Mouse (Mus musculus): Measurements from ENCODE around the gene Polr2a.
A peak's percentile ranks its signal among the peaks of the same experiment; 100 is the strongest.
"Not testable (repeated sequence)": the region's sequence is repeated elsewhere in the genome, so short reads cannot be mapped to it uniquely, and the experiment has no call there.

The Polr2a gene

DNA sequence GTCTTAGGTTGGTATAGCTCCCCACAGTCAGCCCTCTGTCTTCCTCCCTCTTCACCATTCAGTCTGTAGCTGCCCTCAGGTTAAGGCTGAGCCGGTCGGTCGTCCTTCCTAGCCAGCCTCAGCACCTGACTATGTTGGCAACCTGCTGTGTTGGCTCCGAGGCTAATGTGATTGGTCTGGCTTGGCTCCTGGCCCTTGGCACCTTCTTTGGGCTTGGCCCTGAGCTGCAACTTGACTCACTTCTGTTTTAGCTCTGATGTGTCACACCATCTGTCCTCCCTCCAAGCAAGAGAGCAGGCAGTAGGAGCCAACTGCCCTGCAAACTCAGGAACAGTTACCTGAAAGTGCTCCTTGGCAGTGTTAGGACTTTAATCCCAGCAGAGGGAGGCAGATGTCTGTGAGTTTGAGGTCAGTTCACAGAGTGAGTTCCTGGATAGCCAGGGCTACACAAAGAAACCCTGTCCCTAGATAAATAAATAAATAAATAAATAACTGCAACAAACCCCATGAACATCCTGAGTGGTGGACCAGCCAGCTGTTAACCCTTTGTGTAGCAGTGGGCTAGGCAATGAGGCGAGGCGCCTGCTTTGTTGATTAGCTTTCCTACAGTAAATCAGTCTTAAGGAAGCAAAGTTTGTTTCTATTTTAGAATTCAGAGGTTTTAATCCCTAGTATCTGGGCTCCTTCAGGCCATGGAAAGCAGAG lies 51.5 kb downstream of the Polr2a start:
- DNase-seq (ENCODE audit: low spot score in 2 of 2): no peak

DNA sequence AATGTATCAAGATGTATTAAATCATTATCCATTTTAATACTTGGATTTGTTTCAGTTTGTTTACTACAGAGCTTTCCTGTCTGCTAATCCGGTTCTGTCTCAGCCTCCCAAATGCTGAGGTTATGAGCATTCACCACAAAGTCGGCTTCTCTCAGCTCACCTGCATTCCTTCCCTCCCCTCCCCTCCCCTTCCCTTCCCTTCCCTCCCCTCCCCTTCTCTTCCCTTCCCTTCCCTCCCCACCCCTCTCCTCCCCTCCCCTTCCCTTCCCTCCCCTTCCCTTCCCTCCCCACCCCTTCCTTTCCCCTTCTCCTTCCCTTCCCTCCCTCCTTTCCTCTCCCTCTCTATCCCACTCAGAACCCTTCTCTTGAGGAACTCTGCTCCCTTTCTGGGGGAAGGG lies 53.8 kb downstream of the Polr2a start:
- DNase-seq (ENCODE audit: low spot score in 2 of 2): no peak

DNA sequence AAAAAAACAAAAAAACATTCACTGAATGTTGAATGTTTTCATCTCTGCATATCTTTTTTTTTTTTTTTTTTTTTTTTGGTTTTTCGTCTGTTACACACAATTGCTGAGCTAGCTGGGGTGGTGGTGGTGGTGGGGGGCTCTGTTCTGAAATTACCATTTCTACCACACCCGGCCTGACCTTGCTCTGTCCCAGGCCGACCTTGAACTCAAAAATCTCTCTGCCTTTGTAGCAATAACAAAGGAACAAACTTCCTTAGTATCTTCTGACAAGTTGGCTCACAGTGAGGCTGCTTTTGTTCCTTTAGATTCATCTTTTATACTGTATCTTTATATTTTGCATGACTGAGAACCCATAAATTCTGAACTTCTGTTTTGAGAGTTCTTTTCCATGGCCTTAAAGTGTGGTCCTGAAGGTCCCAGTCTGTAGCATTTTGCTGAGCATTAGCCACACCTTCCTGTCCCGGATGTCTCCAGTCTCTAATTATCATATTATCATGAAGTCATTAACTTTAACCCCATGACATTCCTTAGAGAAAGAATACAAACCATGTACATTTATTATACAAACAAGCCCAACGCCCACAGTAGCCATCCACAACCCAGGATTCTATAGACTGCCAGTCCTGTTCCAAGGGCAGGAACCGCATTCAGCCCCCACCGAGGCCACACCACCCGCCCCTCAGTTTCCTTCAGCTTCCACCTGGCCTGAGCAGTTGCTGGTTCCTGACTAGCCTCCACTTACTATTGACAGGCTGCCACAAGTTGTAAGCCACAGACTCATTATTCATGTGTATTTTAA lies 54.4 kb downstream of the Polr2a start:
- DNase-seq (ENCODE audit: low spot score in 2 of 2): no peak

DNA sequence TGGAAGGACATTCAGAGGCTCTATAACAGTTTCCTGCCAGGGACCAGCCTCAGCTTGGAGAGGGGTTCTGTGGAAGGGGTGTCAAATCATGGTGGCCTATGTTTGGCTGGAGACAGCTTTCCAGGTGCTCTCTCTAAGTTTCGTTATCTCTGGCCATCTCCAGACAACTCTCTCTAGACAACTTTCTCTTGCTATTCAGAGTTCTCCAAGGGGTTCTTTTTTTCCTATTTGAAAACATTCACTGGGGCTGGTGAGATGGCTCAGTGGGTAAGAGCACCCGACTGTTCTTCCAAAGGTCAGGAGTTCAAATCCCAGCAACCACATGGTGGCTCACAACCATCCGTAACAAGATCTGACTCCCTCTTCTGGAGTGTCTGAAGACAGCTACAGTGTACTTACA lies 55.1 kb downstream of the Polr2a start:
- not testable (repeated sequence) for DNase-seq (ENCODE audit: low spot score in 2 of 2)

DNA sequence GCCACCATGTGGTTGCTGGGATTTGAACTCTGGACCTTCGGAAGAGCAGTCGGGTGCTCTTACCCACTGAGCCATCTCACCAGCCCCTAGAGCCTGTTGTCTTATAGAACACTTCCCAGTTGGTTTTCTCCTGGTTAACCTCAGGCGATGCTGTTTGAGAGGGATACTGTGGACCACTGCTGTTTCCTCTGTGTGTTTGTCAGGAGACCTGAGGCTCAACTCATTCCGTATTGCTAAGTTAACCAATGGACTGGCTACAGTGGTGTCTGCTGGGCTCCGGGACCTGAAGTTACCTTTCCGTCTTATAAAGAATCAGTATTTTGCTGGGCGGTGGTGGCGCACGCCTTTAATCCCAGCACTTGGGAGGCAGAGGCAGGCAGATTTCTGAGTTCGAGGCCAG lies 55.6 kb downstream of the Polr2a start:
- DNase-seq (ENCODE audit: low spot score in 2 of 2): not testable (repeated sequence)

DNA sequence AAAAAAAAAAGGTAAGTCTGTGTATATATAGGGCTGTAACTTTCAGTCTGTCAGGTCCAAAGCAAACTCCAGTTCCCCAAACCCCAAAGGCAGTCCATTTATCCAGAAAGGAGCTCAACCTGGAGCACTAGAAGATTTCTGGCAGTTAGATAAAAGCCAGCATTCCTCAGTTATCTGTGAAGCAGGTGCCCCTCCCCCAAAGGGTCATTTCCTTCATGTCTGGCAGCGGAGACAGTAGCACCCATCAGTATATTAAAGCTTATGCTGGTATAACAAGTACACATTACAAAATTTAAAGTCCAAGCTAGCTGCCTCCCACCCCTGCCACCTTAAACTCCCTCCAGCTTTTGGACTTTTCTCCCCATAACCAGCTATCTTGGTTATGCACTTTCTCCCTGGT lies 58.8 kb downstream of the Polr2a start:
- no peak for DNase-seq (ENCODE audit: low spot score in 2 of 2)

DNA sequence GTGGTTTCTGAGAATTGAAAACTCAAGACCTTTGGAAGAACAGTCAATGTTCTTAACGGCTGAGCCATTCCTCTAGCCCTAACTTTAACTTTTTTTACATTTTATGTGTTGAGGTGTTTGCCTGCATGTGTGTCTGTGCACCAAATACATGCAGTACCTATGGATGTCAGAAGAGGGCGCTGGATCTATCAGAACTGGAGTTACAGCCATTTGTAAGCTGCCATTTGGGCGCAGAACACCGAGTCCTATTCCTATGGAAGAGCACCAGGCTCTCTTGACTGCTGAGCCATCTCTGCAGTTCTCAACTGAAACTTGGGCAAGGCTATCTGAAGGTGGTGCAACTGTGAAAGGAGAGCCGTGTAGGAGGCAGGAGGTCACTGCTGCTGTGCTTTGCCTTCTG lies 59.9 kb downstream of the Polr2a start:
- DNase-seq (ENCODE audit: low spot score in 2 of 2): no peak

DNA sequence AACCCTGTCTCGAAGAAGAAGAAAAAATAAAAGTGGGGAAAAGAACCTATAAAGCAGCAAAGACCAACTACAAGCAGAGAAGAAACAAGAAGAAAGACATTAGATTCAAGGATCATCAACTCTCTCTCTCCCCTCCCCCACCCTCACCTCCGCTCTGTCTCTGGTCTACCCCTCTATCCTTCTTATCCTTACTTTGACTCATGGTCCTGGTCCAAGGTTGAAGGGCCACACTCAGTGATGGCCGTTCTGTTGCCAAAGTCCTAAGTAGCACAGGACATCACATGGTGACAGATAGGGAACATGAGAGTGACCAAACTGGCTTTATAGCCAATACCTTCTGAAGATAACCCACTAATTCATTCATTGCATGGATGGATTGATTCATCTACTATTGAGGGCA lies 61.0 kb downstream of the Polr2a start:
- DNase-seq (ENCODE audit: low spot score in 2 of 2): no peak

DNA sequence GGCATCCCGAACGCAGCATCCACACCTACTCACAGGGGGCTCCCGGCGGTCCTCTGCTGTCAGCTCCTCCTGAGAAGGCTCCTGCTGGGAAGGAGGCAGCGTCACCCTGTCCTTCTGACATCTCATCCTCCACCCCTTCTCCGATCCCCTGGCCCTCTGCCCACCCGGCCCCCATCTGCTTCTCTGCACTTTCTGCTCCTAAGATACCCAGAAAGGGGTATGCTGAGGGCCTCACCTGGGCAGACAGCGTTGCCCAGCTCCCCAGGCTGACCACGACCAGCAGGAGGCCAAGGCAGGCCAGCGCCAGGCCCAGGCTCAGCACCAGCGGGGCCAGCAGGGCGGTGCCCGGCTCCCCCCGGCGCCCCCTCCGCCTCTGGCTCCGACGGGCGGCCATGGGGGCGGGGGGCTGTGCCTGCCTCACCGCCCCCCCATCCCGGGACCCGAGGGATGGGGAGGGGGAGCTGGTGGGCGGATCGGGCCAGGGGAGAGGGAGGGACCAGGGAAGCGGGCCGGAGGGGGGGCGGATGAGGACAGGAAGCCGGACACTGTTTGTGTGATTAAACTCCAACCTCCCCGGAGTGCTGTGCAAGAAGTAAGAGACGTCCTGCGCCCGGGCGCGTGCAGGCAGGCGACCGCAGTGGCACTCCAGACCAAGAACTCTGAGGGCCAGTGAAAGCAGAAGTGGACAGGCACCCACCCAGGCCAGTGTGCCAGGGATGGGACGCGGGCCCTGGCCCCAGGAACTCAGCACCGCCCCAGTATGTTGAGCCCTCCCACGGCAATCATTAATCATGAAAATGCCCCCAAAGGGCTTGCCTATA lies 62.9 kb downstream of the Polr2a start, which contains the start of the genes Tnfsf12 and Tnfsfm13:
Tnfsf12 (minus strand) TSS at position 489 of the 821 bp plus-strand sequence.
Tnfsfm13 (minus strand) TSS at position 738 of the 821 bp plus-strand sequence.
- DNase-seq (ENCODE audit: low spot score in 2 of 2): peak in 1 of 2 experiments; percentile 53

DNA sequence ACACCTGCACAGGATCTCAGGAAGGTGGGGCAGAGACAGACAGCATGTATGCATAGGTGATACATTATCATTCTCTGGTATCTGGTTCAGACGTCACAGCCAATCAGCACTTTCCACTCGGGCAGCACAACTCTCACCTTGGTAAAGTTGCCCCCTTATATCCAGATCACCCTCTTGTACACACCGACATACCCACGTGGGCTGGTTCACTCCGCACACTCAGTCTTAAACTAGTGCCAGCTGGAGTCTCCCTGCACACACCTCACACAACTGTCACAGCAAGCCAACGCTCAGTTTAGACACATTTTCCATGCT lies 63.4 kb downstream of the Polr2a start:
- no peak for DNase-seq (ENCODE audit: low spot score in 2 of 2)

DNA sequence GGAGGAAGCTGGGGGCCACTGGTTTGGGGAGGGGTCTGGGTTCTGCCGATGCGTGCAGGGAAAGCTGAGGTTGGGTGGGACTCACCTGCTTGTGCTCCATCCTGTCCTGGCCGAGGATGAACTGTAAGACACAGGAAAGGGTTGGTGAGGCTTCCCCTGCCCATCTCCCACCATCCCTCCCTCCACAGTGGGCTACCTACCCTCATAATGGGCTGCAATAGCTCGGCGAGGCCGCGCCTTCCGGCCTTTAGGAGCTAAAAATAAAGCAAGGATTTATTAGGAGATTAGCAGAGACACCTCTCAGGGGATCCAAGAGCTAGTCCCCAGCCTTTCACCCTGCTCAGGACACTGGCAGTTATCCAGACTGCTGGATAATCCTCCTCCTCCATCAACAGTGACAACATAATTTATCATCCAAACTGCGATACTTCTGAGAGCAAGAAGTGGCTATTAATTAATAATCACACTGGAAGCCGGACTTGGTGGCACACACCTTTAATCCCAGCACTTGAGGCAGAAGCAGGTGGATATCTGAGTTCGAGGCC lies 64.9 kb downstream of the Polr2a start:
- no peak for DNase-seq (ENCODE audit: low spot score in 2 of 2)

DNA sequence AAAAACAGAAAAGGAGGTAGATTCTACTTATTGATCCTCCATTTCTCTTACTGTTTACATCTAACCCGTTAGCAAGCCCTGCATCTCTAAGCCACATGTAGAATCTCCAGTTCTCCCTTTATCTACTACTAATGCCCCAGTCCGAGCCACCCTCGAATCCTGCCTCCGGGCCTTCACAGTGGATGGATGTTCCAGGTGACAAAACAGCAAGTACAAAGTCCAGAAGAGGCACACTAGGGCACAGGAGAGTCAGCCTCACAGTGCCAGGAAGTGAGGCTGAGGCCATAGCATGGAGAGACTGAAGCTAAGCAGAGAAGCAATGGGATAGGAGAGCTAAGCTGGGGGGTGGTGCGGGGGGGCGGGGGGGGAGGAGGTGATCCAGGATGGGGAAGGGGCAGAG lies 65.6 kb downstream of the Polr2a start:
- DNase-seq (ENCODE audit: low spot score in 2 of 2): no peak

DNA sequence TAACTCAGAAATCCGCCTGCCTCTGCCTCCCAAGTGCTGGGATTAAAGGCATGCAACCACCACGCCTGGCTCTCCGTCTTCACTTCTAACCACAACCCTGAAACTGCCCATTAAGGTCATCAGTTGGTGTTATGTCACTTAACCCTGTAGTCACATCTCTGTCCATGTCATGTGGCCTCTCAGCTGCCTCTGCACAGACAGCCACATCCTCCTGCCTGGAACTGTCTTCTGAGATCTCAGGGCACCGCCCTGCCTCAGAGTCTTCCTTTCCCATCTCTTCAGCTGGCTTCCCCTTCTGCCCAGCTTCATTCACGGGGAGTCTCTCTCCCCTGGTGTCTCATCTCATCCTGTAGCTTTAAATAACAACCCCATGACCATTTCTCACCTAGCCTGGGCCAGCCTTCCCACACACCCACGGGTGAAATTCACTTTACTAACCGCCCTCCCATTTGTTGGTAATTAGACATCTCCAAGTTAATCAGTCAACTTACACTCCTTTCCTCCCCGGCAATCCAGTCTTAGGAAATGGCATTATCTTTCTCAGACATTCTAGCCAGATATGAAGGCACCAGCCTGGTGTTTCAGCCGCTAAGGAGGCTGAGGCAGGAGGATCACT lies 66.1 kb downstream of the Polr2a start:
- no peak for DNase-seq (ENCODE audit: low spot score in 2 of 2)

DNA sequence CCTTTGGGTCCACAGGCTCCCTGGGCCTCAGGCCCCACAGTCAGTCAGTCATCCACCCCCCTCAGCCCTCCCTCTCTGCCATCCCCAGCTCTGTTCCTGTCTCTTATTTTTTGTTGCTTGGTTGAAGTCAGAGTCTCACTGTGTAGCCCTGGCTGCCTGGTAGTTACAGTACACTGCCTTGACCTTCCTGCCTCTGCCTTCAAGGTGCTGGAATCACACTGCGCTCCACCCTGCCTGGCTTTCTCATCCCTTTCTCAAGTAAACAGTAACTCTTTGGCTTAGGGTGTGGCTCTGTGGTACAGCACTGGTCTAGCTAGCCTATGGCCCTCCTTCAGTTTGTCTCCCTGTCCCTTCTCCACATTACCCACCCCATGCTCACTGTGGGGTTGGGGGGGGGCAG lies 68.5 kb downstream of the Polr2a start:
- DNase-seq (ENCODE audit: low spot score in 2 of 2): no peak

DNA sequence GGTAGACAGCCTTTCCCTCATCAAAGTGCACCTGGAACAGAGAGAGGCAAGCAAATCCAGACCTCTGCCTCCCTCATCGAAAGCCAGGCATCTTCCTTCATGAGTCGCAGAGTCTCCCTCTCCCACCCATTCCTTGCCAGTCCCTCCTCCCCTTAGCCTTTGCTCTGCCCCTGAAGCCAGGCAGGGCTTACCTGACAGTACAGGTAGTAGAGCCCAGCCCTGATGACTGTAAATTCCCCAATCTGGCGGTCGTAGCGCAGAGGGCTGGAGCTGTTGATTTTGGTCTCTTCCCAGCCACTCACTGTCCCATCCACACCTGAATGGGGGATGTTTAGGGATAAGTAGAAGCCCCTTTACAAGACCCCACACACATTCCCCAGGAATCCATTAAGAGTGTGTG lies 71.4 kb downstream of the Polr2a start:
- no peak for DNase-seq (ENCODE audit: low spot score in 2 of 2)

DNA sequence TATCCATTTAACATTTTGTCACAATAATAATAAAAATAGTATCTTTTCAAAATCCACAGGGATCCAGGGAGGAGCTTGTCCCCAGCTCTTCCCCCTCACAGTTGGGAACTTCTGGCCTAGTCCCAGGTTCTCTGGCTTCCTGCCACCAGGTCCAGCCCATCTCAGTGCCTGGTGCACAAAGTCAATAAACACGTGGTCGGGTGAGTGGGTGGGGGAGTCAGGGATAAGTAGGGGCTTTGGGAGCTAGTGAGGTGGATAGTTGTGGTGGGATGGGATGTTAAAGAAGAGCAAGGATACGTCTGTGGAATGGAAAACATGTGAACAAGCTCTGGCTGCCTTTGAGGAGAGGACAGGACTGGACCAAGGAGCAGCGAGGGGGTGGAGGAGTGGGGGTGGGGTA lies 72.1 kb downstream of the Polr2a start:
- DNase-seq (ENCODE audit: low spot score in 2 of 2): no peak

DNA sequence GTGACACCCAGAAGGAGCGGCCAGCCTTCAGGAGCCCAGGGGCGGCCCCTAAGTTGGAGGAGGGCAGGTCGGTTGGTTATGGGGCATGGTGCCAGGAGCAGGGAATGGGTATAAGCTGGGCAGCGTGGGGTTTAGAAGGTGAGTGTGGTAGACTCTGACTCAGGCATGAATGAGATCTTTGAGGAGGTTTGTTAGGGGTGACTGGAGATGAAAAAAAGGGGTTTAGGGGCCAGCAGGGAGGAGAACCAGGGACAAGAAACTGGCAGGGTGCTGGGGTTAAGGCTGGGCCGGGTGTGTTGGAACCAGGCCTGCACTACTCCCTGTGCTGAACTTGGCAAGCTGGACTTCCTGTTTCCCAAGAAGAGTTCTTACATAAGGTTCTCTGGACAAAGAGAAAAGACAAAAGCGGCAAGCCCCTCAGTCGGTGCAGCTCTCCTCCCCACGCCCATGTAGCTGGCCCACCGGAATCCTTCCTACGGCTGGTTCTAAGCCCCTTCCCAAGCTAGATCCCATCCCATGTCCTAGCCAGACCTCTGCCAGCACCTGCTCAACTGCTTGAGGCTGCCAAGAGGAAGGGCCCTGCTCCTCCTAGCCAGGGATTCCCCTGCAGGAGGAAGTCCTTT lies 72.8 kb downstream of the Polr2a start, which contains the start of gene Tnfsf13:
Tnfsf13 (minus strand) TSS at position 259 of the 623 bp plus-strand sequence.
- DNase-seq (ENCODE audit: low spot score in 2 of 2): peak in 1 of 2 experiments; percentile 45

DNA sequence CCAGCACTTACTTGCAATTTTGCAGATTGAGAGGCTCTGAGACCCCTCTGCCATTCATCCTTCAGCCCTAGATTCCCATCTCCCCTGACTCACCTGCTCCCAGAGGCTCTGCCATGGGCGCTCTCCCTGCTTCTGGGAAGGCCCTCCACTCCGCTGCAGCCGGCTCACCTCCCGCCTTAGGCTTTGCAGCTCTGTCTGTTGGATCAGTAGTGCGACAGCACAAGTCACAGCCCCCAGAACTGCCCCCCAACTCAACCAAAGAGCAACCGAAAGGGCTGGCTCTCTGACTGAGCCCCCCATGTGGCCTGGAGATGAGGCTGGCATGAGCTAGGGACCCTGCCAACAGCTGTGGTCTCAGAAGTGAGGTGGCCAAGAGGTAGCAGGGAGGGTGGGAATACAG lies 73.5 kb downstream of the Polr2a start:
- DNase-seq (ENCODE audit: low spot score in 2 of 2): no peak

DNA sequence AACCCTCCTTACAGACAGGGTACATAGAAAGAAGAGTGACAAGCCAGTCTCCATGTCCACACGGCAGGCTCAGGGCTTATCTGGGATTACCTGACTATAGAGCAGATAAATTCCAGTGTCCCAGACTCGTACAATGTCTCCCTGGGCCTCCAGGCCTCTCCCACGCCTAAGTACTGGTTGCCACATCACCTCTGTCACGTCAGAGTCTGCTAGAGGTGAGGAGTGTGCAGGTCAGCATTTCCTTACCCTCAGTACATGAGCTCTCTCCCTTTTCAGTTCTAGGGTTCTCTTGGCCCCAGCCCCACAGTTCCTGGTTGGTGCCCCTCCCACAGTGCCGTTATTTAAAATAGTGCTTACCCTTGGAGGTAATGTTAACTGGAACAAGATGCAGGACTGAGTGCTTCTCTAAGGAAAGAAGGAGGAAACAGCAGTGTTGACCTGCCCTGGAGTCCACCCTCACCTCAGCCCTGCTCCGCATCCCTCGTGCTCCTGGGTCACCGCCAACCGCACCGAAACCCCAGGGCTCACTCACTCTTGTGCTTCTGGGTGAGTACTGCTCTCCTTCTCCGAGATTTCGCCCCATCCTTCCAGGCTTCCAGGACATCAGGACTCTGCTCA lies 74.2 kb downstream of the Polr2a start:
- no peak for DNase-seq (ENCODE audit: low spot score in 2 of 2)

All from spleen, postnatal 10 days (tissue).